Mouse (Mus musculus): ENCODE measurements at regions not wholly inside any gene's neighbourhood (a gene's known extent, or its start where the extent isn't known, plus 50 kb on each side); places are given as distances from the start of the nearest gene placed in this dataset.
A peak's percentile ranks its signal among the peaks of the same experiment; 100 is the strongest.

- Histone ChIP-seq H3K9ac (replicated peaks) (no peak overlapping the region), H3K4me1 (replicated peaks; ENCODE audit: control insufficient read depth in 2 of 2, insufficient read depth in 2 of 2, low read length in 1 of 2) (no peaks in the 10 kb centered on the region), H3K27ac (no peak overlapping the region), H3K9me3 (ENCODE audit: control insufficient read depth, low read length) (no peaks in the 10 kb centered on the region), H3K4me2 (ENCODE audit: low read depth) (no peak overlapping the region), H3K27me3 (ENCODE audit: control insufficient read depth, insufficient read depth, low read length) (no peaks in the 10 kb centered on the region), H3K36me3 (replicated peaks; ENCODE audit: control insufficient read depth, insufficient read depth, low read depth) (no peaks in the 10 kb centered on the region), H3K4me3 (ENCODE audit: insufficient read depth in 1 of 2, low read depth in 2 of 2, low read length in 2 of 2) (no peak overlapping the region)
- ATAC-seq (ENCODE audit: insufficient read depth), result no peak
- TF ChIP-seq CTCF (IDR thresholded peaks at IDR 0.05; ENCODE audit: low read depth) (no peak), EP300 (IDR thresholded peaks at IDR 0.05; ENCODE audit: low read depth) (no peak)
- 49% methylated on average over 2 of the region's 2 CpGs for WGBS (ENCODE audit: insufficient replicate concordance)
- DNase-seq (ENCODE audit: low read depth in 3 of 3, low spot score in 3 of 3), result no peak
Observed at GRCm38 (mm10) chr12:15659755-15660154, 157.0 kb downstream of the Trib2 start.

- H3K4me1 ChIP-seq (replicated peaks; ENCODE audit: control insufficient read depth in 2 of 2, insufficient read depth in 2 of 2, low read length in 1 of 2), result no peaks in the 10 kb centered on the region
- no peak overlapping the region for H3K9ac ChIP-seq (replicated peaks)
- no peak overlapping the region for H3K4me2 ChIP-seq (ENCODE audit: low read depth)
- no peaks in the 10 kb centered on the region for H3K27me3 ChIP-seq (ENCODE audit: control insufficient read depth, insufficient read depth, low read length)
- ATAC-seq (ENCODE audit: insufficient read depth) (no peak), DNase-seq (ENCODE audit: low read depth in 3 of 3, low spot score in 3 of 3) (no peak)
- TF ChIP-seq EP300 (IDR thresholded peaks at IDR 0.05; ENCODE audit: low read depth), result no peak
- TF ChIP-seq CTCF (IDR thresholded peaks at IDR 0.05; ENCODE audit: low read depth), result no peak
- no peaks in the 10 kb centered on the region for H3K36me3 ChIP-seq (replicated peaks; ENCODE audit: control insufficient read depth, insufficient read depth, low read depth)
- no peaks in the 10 kb centered on the region for H3K9me3 ChIP-seq (ENCODE audit: control insufficient read depth, low read length)
- H3K27ac ChIP-seq, result no peak overlapping the region
- WGBS (ENCODE audit: insufficient replicate concordance), result 50% methylated on average over 2 of the region's 2 CpGs
- no peak overlapping the region for H3K4me3 ChIP-seq (ENCODE audit: insufficient read depth in 1 of 2, low read depth in 2 of 2, low read length in 2 of 2)
Observed at GRCm38 (mm10) chr12:15659332-15659731, 157.4 kb downstream of the Trib2 start.

- Histone ChIP-seq H3K27ac (no peak overlapping the region), H3K4me3 (ENCODE audit: insufficient read depth in 1 of 2, low read depth in 2 of 2, low read length in 2 of 2) (no peak overlapping the region), H3K9ac (replicated peaks) (no peak overlapping the region), H3K4me1 (replicated peaks; ENCODE audit: control insufficient read depth in 2 of 2, insufficient read depth in 2 of 2, low read length in 1 of 2) (no peaks in the 10 kb centered on the region), H3K9me3 (ENCODE audit: control insufficient read depth, low read length) (no peaks in the 10 kb centered on the region), H3K27me3 (ENCODE audit: control insufficient read depth, insufficient read depth, low read length) (no peaks in the 10 kb centered on the region), H3K4me2 (ENCODE audit: low read depth) (no peak overlapping the region), H3K36me3 (replicated peaks; ENCODE audit: control insufficient read depth, insufficient read depth, low read depth) (no peaks in the 10 kb centered on the region)
- DNase-seq (ENCODE audit: low read depth in 3 of 3, low spot score in 3 of 3) (no peak), ATAC-seq (ENCODE audit: insufficient read depth) (no peak)
- 14% methylated on average over 3 of the region's 3 CpGs for WGBS (ENCODE audit: insufficient replicate concordance)
- TF ChIP-seq CTCF (IDR thresholded peaks at IDR 0.05; ENCODE audit: low read depth) (no peak), EP300 (IDR thresholded peaks at IDR 0.05; ENCODE audit: low read depth) (no peak)
Observed at GRCm38 (mm10) chr12:15657748-15658251, 158.9 kb downstream of the Trib2 start.

GRCm38 (mm10) chr12:15654585-15654984 lies 162.1 kb downstream of the Trib2 start:
- TF ChIP-seq EP300 (IDR thresholded peaks at IDR 0.05; ENCODE audit: low read depth), result no peak
- no peak for TF ChIP-seq CTCF (IDR thresholded peaks at IDR 0.05; ENCODE audit: low read depth)
- no peaks in the 10 kb centered on the region for H3K9me3 ChIP-seq (ENCODE audit: control insufficient read depth, low read length)
- WGBS (ENCODE audit: insufficient replicate concordance), result 60% methylated on average over 4 of the region's 4 CpGs
- H3K4me1 ChIP-seq (replicated peaks; ENCODE audit: control insufficient read depth in 2 of 2, insufficient read depth in 2 of 2, low read length in 1 of 2), result no peaks in the 10 kb centered on the region; a peak in 1 of 4 replicates
- H3K27ac ChIP-seq, result no peak overlapping the region
- no peaks in the 10 kb centered on the region for H3K36me3 ChIP-seq (replicated peaks; ENCODE audit: control insufficient read depth, insufficient read depth, low read depth)
- no peaks in the 10 kb centered on the region for H3K27me3 ChIP-seq (ENCODE audit: control insufficient read depth, insufficient read depth, low read length)
- H3K4me3 ChIP-seq (ENCODE audit: insufficient read depth in 1 of 2, low read depth in 2 of 2, low read length in 2 of 2), result no peak overlapping the region
- H3K9ac ChIP-seq (replicated peaks), result no peak overlapping the region
- H3K4me2 ChIP-seq (ENCODE audit: low read depth), result no peak overlapping the region
- ATAC-seq (ENCODE audit: insufficient read depth) (no peak), DNase-seq (ENCODE audit: low read depth in 3 of 3, low spot score in 3 of 3) (no peak)

GRCm38 (mm10) chr12:15653357-15653763 lies 163.4 kb downstream of the Trib2 start:
- ATAC-seq (ENCODE audit: insufficient read depth), result peak; percentile 69
- no peak overlapping the region for H3K9ac ChIP-seq (replicated peaks)
- no peaks in the 10 kb centered on the region for H3K9me3 ChIP-seq (ENCODE audit: control insufficient read depth, low read length)
- peak; percentile 3 to 17 (median 6) for DNase-seq (ENCODE audit: low read depth in 3 of 3, low spot score in 3 of 3)
- H3K4me1 ChIP-seq (replicated peaks; ENCODE audit: control insufficient read depth in 2 of 2, insufficient read depth in 2 of 2, low read length in 1 of 2), result no peaks in the 10 kb centered on the region; a peak in 1 of 4 replicates
- H3K4me2 ChIP-seq (ENCODE audit: low read depth), result no peak overlapping the region
- H3K36me3 ChIP-seq (replicated peaks; ENCODE audit: control insufficient read depth, insufficient read depth, low read depth), result no peaks in the 10 kb centered on the region
- no peak overlapping the region for H3K27ac ChIP-seq
- WGBS (ENCODE audit: insufficient replicate concordance), result 61% methylated on average over 8 of the region's 8 CpGs
- no peak overlapping the region for H3K4me3 ChIP-seq (ENCODE audit: insufficient read depth in 1 of 2, low read depth in 2 of 2, low read length in 2 of 2)
- no peak for TF ChIP-seq EP300 (IDR thresholded peaks at IDR 0.05; ENCODE audit: low read depth)
- TF ChIP-seq CTCF (IDR thresholded peaks at IDR 0.05; ENCODE audit: low read depth), result no peak
- no peaks in the 10 kb centered on the region for H3K27me3 ChIP-seq (ENCODE audit: control insufficient read depth, insufficient read depth, low read length)

Data from liver, embryonic 14.5 days (tissue).